Mouse (Mus musculus) heart, adult 9 months (tissue): Measurements from ENCODE around the gene Camkk2.

ENCODE experiments used
- DNase-seq, 2 experiments: peaks; one replicate each; pipeline ENCODE4 v3.0.0; 2022; ENCODE audit warnings: low spot score in 2 of 2

Gene Camkk2

DNA sequence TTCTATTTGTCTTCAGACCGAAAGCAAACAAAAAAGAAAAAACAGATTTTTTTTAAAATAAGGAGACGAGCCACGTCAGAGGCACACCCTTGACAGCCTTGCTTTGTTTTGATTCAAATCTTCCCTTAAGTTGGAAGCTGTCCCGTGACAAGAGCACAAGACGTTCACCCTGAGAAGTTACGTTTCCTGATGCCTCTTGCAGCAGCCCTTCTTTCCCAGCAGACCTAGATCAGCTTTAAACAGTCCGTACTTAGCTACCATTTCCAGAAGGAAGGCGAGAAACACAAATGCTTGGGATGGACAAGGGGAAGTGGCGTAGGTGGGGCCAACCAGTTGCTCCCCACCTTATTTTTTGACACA lies 80.5 kb downstream of the Camkk2 start:
- DNase-seq, result no peak

DNA sequence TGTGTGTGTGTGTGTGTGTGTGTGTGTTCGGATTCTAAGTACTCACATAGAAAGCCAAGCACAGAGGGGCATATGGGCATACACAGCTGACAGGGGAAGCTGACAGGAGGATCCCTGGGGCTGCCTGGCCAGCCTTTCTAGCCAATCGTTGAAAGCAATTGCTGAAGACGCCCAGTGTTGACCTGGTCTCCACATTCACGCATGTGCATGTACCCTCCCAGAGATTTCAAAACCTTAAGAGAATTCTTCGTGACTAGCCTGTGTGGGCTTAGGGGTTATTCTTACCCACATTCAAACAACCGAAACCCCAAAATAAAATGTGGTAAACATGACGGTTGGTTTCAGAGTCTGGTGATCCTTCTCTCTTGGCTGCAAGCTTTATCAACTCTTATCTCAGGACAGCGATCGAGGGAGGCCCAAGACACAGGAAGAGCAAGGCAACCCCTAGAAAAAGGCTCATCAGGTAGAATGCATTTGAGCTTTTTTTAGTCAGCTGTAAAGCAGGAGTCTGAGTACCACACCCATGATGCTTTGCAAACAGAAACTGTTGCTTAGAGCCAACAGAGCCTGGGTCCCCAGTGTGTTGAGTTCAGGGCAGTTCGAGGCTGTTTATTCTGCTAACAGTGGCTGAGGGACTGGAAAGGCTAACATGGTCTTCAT lies 81.0 kb downstream of the Camkk2 start:
- DNase-seq, result peak; percentile 22 to 36

DNA sequence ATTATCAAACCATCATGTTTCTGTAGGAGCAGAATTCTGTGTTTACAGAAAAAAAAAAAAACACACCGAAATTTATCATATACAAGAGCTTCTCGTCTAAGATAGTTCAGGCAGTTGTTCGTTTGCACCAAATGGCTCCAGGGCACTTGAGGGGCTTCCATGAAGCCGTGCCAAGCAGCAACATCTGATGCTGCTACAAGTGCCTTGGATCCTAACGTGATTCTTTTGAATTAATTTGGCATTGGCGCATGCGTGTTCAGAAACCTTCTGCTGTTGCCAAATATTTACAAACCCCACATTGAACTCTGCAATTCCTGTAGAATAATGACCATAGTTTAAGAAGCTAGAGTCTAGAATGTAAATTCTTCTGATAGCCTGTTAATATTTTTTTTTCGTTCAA lies 83.7 kb downstream of the Camkk2 start:
- no peak for DNase-seq

DNA sequence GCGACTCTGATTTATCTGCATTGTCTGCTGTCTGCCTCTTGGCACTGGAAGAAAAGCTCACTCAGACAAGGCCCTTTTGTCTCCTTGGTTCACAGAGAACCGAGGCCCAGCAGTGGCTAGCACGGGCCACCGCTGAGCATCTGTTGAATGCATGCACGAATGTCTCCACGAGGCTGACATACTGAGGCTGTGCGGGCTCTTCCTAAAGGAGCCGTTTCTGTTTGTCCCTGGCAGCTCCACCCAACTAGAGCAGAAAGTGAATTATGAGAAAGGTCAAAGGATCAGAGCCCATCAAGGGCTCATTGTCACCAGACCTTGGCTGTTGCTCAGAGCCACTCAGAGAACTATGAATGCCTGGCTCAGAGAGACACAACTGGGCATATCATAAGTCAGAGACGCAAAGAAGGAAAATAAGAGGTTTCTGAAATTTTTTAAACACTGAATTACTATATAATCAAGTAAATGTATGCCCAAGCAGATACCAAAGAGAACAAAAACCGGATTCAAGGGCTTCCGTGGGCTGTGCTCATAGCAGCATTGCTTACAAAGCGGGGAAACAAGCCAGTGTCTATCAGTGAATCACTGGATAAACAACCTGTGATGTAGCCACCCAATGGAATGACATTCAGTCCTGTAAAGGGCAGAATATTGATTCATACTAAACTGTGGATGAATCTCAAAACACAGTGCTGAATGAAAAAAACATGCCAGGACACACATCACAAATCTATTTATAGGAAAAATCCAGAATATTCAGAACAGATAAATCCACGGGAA lies 85.6 kb downstream of the Camkk2 start:
- DNase-seq, result no peak

DNA sequence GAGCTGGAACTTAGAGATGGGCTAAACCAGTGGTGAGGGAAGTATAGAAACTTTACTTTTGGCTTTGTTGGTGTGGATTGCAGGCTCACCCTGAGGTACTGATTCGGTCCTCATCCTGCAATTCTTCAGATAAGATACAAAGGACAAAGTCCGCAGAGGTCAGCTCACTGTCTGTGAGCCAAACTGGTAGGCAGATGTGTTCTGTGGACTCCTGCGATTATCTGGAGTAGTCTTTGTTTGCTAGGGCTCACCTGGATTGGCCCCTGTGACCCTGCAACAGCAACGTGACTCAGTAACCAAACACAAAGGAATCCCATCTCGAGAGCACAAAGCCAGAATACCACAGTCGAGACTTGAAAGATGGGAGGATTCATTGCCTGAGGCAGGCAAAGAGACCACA lies 88.7 kb downstream of the Camkk2 start:
- no peak for DNase-seq

DNA sequence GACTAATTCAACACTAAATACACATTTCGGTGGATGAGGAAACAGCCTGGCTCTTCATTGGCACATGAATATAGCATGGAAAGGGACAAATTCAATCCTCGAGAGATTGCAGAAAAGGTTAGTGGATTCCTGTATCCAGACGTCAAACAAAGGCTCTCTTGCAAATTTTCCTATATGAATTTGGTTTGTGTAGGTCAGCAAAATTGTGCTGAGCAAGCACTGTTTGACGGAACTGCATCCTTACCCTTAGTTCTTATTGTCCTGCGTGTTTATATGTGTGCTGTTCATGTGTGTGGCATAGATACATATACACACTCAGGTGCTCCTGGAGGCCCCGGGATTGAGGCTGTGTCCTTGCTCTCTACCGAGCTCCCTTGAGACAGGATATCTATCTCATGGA lies 90.1 kb downstream of the Camkk2 start:
- DNase-seq, result no peak

DNA sequence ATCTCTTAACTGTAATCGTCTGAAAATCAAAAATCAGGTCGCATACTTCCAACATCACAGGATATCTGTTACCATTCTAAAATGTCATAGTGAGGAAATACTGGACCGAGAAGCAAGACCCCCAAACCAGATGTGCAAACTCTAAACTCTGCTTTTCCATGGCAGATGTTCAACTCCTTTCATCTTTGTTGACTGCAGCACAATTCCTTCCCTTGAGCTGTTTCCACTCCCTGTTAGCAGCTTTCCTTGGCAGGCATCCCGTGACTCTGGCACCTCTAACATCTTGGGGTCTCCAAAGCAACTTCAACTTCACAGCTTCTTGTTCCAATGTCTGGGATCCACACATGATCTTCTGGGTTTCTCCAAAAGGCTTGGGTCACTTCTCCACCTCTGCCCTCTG lies 91.8 kb downstream of the Camkk2 start:
- no peak for DNase-seq

DNA sequence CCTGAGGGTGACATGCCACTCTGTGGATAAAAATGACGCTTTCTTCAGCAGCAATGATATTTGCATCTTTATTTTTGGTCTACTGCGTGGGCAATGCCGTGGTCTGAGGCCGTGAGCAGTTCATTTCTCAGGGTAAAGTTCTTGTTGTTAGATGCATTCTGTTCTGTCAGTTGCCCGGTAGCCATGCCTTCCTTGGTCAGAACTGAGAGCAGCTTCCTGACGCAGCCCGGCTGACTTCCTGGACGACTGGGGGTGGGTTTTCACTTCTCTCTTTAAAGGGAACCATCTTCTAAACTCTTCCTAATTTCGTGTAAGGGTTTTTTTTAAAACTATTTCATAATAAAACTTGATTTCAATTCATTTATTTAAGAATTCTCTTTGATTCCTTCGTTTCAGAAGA lies 95.3 kb downstream of the Camkk2 start:
- DNase-seq, result no peak

DNA sequence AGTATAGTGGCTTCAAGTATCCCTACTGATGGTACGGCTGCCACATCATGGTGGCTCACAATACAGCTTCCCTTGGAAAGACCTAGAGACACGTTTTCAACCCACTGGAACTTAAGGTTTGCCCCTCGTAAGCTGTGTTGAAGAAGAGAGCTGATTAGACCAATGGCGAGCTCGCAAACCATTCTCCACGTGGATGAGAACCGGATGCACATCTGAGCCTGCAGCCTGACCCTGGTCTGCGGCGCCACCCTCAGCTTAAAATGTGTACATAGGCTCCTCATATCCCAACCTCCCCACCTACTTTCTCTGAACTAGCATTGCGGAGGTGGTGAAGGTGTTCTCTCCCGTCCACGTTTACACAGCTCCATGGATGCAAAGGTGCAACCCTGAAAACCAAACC lies 97.9 kb downstream of the Camkk2 start:
- DNase-seq, result no peak
